Comparison of ENCODE assay signal across 20 mouse cellular contexts in the genomic region with DNA sequence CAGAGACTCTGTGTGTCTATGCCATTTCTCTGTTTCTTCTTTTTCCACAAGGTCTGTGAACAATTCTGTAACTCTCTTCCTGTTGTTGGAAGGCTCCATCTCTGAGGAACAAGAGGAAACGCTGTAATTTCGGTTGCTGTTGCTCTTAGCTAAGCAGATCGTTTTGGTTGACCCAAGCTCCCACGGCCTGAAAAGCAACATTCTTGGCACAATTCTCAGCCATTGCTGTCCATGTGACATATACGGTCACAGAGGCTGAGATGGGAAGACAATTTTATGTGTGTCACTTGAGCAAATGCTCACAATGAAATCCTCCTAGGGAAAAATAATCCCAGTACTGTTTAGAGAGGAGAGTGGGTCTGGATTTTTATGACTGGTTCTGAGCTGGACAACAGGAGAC.
A peak's percentile ranks its signal among the peaks of the same experiment; 100 is the strongest.
DNase-seq lines count a peak whose midpoint lies in the region; ATAC-seq and TF ChIP-seq lines count a peak whose summit lies in the region.
"Had no signal": no experiment of that assay in that cellular context is flagged by ENCODE, and none has a peak within 500 bp of the region (broad histone marks: within the 10 kb centered on the region; RNA-seq: fewer than 3 reads in every experiment).

No protein-coding gene starts in this region.

- no peak overlapping the region for H3K4me2 ChIP-seq in kidney, postnatal 0 days (ENCODE audit: low read length)
- no peak overlapping the region for H3K4me2 ChIP-seq in midbrain, embryonic 11.5 days
- H3K4me2 ChIP-seq: embryonic facial prominence, embryonic 13.5 days; heart, embryonic 12.5 days; hindbrain, embryonic 13.5 days; liver, embryonic 15.5 days had no signal

- H3K9me3 ChIP-seq in kidney, postnatal 0 days (replicated peaks; ENCODE audit: low read length), result no peaks in the 10 kb centered on the region
- H3K9me3 ChIP-seq in midbrain, embryonic 11.5 days (ENCODE audit: control insufficient read depth, low read length), result peaks cover 7% of the 10 kb centered on the region

- intact Hi-C loops in gastrocnemius, adult 2 months (cut with DNase I), result no loop called here
- intact Hi-C loops in gastrocnemius, postnatal 14 days (cut with DNase I; ENCODE audit: low total_unique reads), result no loop called here

- peaks cover 100% of the 10 kb centered on the region for H3K79me2 ChIP-seq in macrophage (ENCODE audit: inconsistent target)

- H3K36me3 ChIP-seq in kidney, postnatal 0 days (ENCODE audit: insufficient read depth, low read length), result 0 out of 2 replicates have a peak, but pooled peaks cover 5% of the 10 kb centered on the region
- H3K36me3 ChIP-seq in macrophage (ENCODE audit: inconsistent target), result peaks cover 56% of the 10 kb centered on the region
- H3K36me3 ChIP-seq in midbrain, embryonic 11.5 days (ENCODE audit: control insufficient read depth, insufficient read depth, low read length), result no peaks in the 10 kb centered on the region

- H3K27me3 ChIP-seq in kidney, postnatal 0 days (ENCODE audit: insufficient read depth, low read length), result no peaks in the 10 kb centered on the region
- H3K27me3 ChIP-seq in midbrain, embryonic 11.5 days (ENCODE audit: control insufficient read depth, insufficient read depth, low read length), result no peaks in the 10 kb centered on the region
- H3K27me3 ChIP-seq: embryonic facial prominence, embryonic 13.5 days; heart, embryonic 12.5 days; hindbrain, embryonic 13.5 days; liver, embryonic 15.5 days had no signal

- no peak for ATAC-seq in kidney, postnatal 0 days (replicated peaks; ENCODE audit: low FRiP score, low read depth)
- no peak for ATAC-seq in midbrain, embryonic 11.5 days (ENCODE audit: low FRiP score)
- ATAC-seq: activated CD4-positive, CD25-positive, alpha-beta regulatory T cell, adult 4 months had no signal

- no peak overlapping the region for H3K4me3 ChIP-seq in gastrocnemius, adult 2 months
- H3K4me3 ChIP-seq in kidney, postnatal 0 days (replicated peaks; ENCODE audit: low read depth, low read length), result no peak overlapping the region
- H3K4me3 ChIP-seq in macrophage (ENCODE audit: inconsistent target), result no peak overlapping the region
- H3K4me3 ChIP-seq in midbrain, embryonic 11.5 days (ENCODE audit: low read depth, low read length), result no peak overlapping the region
- H3K4me3 ChIP-seq: embryonic facial prominence, embryonic 13.5 days; forebrain, embryonic 10.5 days; heart, embryonic 12.5 days; hindbrain, embryonic 13.5 days; liver, embryonic 15.5 days had no signal

- TF ChIP-seq CTCF in gastrocnemius, adult 2 months (IDR thresholded peaks at IDR 0.05), result no peak
- TF ChIP-seq CTCF in kidney, postnatal 0 days (IDR thresholded peaks at IDR 0.05; ENCODE audit: low read depth), result no peak

- H3K4me1 ChIP-seq in kidney, postnatal 0 days (replicated peaks; ENCODE audit: insufficient read depth, low read length), result no peaks in the 10 kb centered on the region
- H3K4me1 ChIP-seq in midbrain, embryonic 11.5 days (ENCODE audit: control insufficient read depth, insufficient read depth, low read length), result peaks cover 4% of the 10 kb centered on the region; the same call in 1 of the 2 replicates
- H3K4me1 ChIP-seq: embryonic facial prominence, embryonic 13.5 days; heart, embryonic 12.5 days; hindbrain, embryonic 13.5 days had no signal

- WGBS in kidney, postnatal 0 days, result 13% methylated on average over 5 of the region's 5 CpGs
- 44% methylated on average over 5 of the region's 5 CpGs for WGBS in macrophage (ENCODE audit: missing documents)
- 86% methylated on average over 5 of the region's 5 CpGs for WGBS in midbrain, embryonic 11.5 days

- DNase-seq in gastrocnemius, adult 2 months, result no peak
- no peak for DNase-seq in gastrocnemius, postnatal 14 days
- DNase-seq in kidney, postnatal 0 days (ENCODE audit: low spot score), result peak; percentile 70
- DNase-seq in kidney, postnatal 25 days, result no peak
- peak; percentile 6 for DNase-seq in Muller cell, postnatal 12 days (ENCODE audit: inconsistent ontology term)
- DNase-seq in cerebellum, adult 11 months, result no peak
- DNase-seq in midbrain, embryonic 11.5 days (ENCODE audit: low spot score, missing footprints), result no peak
- DNase-seq: cerebellum, adult 11-12 months; cerebellum, postnatal 36 days; gastrocnemius, postnatal 36 days; layer of hippocampus, postnatal 36 days; lung, postnatal 36 days; midbrain, embryonic 14.5 days had no signal

- peak overlapping the region; percentile 63 for H3K27ac ChIP-seq in gastrocnemius, adult 2 months
- no peak overlapping the region for H3K27ac ChIP-seq in kidney, postnatal 0 days
- peak overlapping the region; percentile 67 for H3K27ac ChIP-seq in macrophage
- no peak overlapping the region for H3K27ac ChIP-seq in midbrain, embryonic 11.5 days (ENCODE audit: low read depth, low read length)
- H3K27ac ChIP-seq: embryonic facial prominence, embryonic 13.5 days; forebrain, embryonic 10.5 days; hindbrain, embryonic 13.5 days; liver, embryonic 15.5 days had no signal

- no peak overlapping the region for H3K9ac ChIP-seq in kidney, postnatal 0 days (ENCODE audit: low read depth, low read length)
- H3K9ac ChIP-seq in midbrain, embryonic 11.5 days (ENCODE audit: low read length), result no peak overlapping the region
- H3K9ac ChIP-seq: embryonic facial prominence, embryonic 13.5 days; heart, embryonic 12.5 days; hindbrain, embryonic 13.5 days; liver, embryonic 15.5 days had no signal

Comparison
In these comparisons a context has a peak if more than half of its experiments do, and no peak if none do; other contexts are left out.
1. DNase-seq: peak in kidney, postnatal 0 days (single experiment) and Muller cell, postnatal 12 days (single experiment); none in gastrocnemius, adult 2 months (single experiment), gastrocnemius, postnatal 14 days (single experiment), kidney, postnatal 25 days (0 of 2), cerebellum, adult 11 months (single experiment) and midbrain, embryonic 11.5 days (single experiment).
2. H3K27ac ChIP-seq: peak in gastrocnemius, adult 2 months (single experiment) and macrophage (single experiment); none in kidney, postnatal 0 days (single experiment) and midbrain, embryonic 11.5 days (single experiment).